Mouse (Mus musculus): ENCODE measurements at regions not wholly inside any gene's neighbourhood (a gene's known extent, or its start where the extent isn't known, plus 50 kb on each side); places are given as distances from the start of the nearest gene placed in this dataset.

- no peak overlapping the region for H3K4me2 ChIP-seq
- H3K4me1 ChIP-seq = peaks cover 9% of the 10 kb centered on the region
- no peak overlapping the region for H3K9ac ChIP-seq
- H3K9me3 ChIP-seq = no peaks in the 10 kb centered on the region
- H3K27ac ChIP-seq = no peak overlapping the region
- no peaks in the 10 kb centered on the region for H3K36me3 ChIP-seq (replicated peaks)
- H3K4me3 ChIP-seq = no peak overlapping the region
- no peaks in the 10 kb centered on the region for H3K27me3 ChIP-seq (replicated peaks)
- WGBS = 95% methylated on average over 7 of the region's 7 CpGs
- ATAC-seq (replicated peaks) = no peak
These were observed 106.6 kb downstream of the Gm11146 start for GRCm38 (mm10) chr16:77495310-77495709.

- Histone ChIP-seq H3K27ac (no peak overlapping the region), H3K9me3 (no peaks in the 10 kb centered on the region), H3K4me2 (no peak overlapping the region), H3K9ac (no peak overlapping the region), H3K4me1 (no peaks in the 10 kb centered on the region), H3K27me3 (replicated peaks) (no peaks in the 10 kb centered on the region), H3K4me3 (no peak overlapping the region), H3K36me3 (replicated peaks) (no peaks in the 10 kb centered on the region)
- no peak for ATAC-seq (replicated peaks)
- WGBS = 76% methylated on average over 7 of the region's 7 CpGs
These were observed 107.9 kb downstream of the Gm11146 start for GRCm38 (mm10) chr16:77494042-77494441.

- Histone ChIP-seq H3K4me3 (no peak overlapping the region), H3K27me3 (replicated peaks) (no peaks in the 10 kb centered on the region), H3K9me3 (no peaks in the 10 kb centered on the region), H3K27ac (no peak overlapping the region), H3K4me2 (no peak overlapping the region), H3K36me3 (replicated peaks) (no peaks in the 10 kb centered on the region), H3K4me1 (no peaks in the 10 kb centered on the region), H3K9ac (no peak overlapping the region)
- WGBS = 92% methylated on average over 1 of the region's 1 CpGs
- no peak for ATAC-seq (replicated peaks)
These were observed 113.7 kb downstream of the Gm11146 start for GRCm38 (mm10) chr16:77488155-77488554.

GRCm38 (mm10) chr16:77479812-77480211 lies 122.1 kb downstream of the Gm11146 start:
- Histone ChIP-seq H3K4me1 (no peaks in the 10 kb centered on the region), H3K9me3 (no peaks in the 10 kb centered on the region), H3K27ac (no peak overlapping the region), H3K4me2 (no peak overlapping the region), H3K36me3 (replicated peaks) (no peaks in the 10 kb centered on the region), H3K27me3 (replicated peaks) (no peaks in the 10 kb centered on the region), H3K4me3 (no peak overlapping the region), H3K9ac (no peak overlapping the region)
- ATAC-seq (replicated peaks) = no peak
- WGBS = 34% methylated on average over 7 of the region's 7 CpGs

- Histone ChIP-seq H3K27ac (no peak overlapping the region), H3K4me3 (no peak overlapping the region), H3K9ac (no peak overlapping the region), H3K4me2 (no peak overlapping the region), H3K36me3 (replicated peaks) (no peaks in the 10 kb centered on the region), H3K27me3 (replicated peaks) (no peaks in the 10 kb centered on the region), H3K4me1 (no peaks in the 10 kb centered on the region), H3K9me3 (no peaks in the 10 kb centered on the region)
- ATAC-seq (replicated peaks) = no peak
- WGBS = 97% methylated on average over 3 of the region's 3 CpGs
These were observed 130.0 kb downstream of the Gm11146 start for GRCm38 (mm10) chr16:77471868-77472267.

- no peak for ATAC-seq (replicated peaks)
- no peaks in the 10 kb centered on the region for H3K4me1 ChIP-seq
- 90% methylated on average over 4 of the region's 4 CpGs for WGBS
These were observed 132.0 kb downstream of the Gm11146 start for GRCm38 (mm10) chr16:77469903-77470302.

GRCm38 (mm10) chr16:77469328-77469875 lies 132.5 kb downstream of the Gm11146 start:
- no peak for ATAC-seq (replicated peaks)
- Histone ChIP-seq H3K9ac (no peak overlapping the region), H3K27ac (no peak overlapping the region), H3K4me1 (no peaks in the 10 kb centered on the region), H3K4me2 (no peak overlapping the region), H3K9me3 (no peaks in the 10 kb centered on the region), H3K36me3 (replicated peaks) (no peaks in the 10 kb centered on the region), H3K27me3 (replicated peaks) (no peaks in the 10 kb centered on the region), H3K4me3 (no peak overlapping the region)
- 78% methylated on average over 6 of the region's 6 CpGs for WGBS

More at GRCm38 (mm10) chr16:77469903-77470302, 132.0 kb downstream of the Gm11146 start:
- no peaks in the 10 kb centered on the region for H3K27me3 ChIP-seq (replicated peaks)
- H3K36me3 ChIP-seq (replicated peaks) = no peaks in the 10 kb centered on the region
- H3K9me3 ChIP-seq = no peaks in the 10 kb centered on the region
- H3K4me2 ChIP-seq = no peak overlapping the region
- no peak overlapping the region for H3K27ac ChIP-seq
- no peak overlapping the region for H3K4me3 ChIP-seq
- no peak overlapping the region for H3K9ac ChIP-seq

GRCm38 (mm10) chr16:77467216-77467615 lies 134.7 kb downstream of the Gm11146 start:
- no peak for ATAC-seq (replicated peaks)
- no peaks in the 10 kb centered on the region for H3K27me3 ChIP-seq (replicated peaks)
- no peak overlapping the region for H3K9ac ChIP-seq
- H3K4me1 ChIP-seq = no peaks in the 10 kb centered on the region
- no peaks in the 10 kb centered on the region for H3K36me3 ChIP-seq (replicated peaks)
- no peak overlapping the region for H3K27ac ChIP-seq
- no peaks in the 10 kb centered on the region for H3K9me3 ChIP-seq
- H3K4me3 ChIP-seq = no peak overlapping the region
- 93% methylated on average over 12 of the region's 12 CpGs for WGBS
- no peak overlapping the region for H3K4me2 ChIP-seq

- Histone ChIP-seq H3K4me2 (no peak overlapping the region), H3K4me3 (no peak overlapping the region), H3K9me3 (no peaks in the 10 kb centered on the region), H3K36me3 (replicated peaks) (no peaks in the 10 kb centered on the region), H3K27me3 (replicated peaks) (no peaks in the 10 kb centered on the region), H3K4me1 (no peaks in the 10 kb centered on the region), H3K27ac (no peak overlapping the region), H3K9ac (no peak overlapping the region)
- 0 out of 2 replicates have a peak, but pooled peaks have one; percentile 4 for ATAC-seq (replicated peaks)
- WGBS = 44% methylated on average over 6 of the region's 6 CpGs
These were observed 137.3 kb downstream of the Gm11146 start for GRCm38 (mm10) chr16:77464623-77465022.

GRCm38 (mm10) chr16:77461922-77462321 lies 140.0 kb downstream of the Gm11146 start:
- no peak for ATAC-seq (replicated peaks)
- 65% methylated on average over 3 of the region's 3 CpGs for WGBS
- no peak overlapping the region for H3K27ac ChIP-seq

GRCm38 (mm10) chr16:77461459-77461858 lies 140.4 kb downstream of the Gm11146 start:
- no peaks in the 10 kb centered on the region for H3K36me3 ChIP-seq (replicated peaks)
- H3K9me3 ChIP-seq = no peaks in the 10 kb centered on the region
- ATAC-seq (replicated peaks) = no peak
- H3K4me1 ChIP-seq = no peaks in the 10 kb centered on the region
- H3K9ac ChIP-seq = no peak overlapping the region
- H3K27ac ChIP-seq = no peak overlapping the region
- H3K4me3 ChIP-seq = no peak overlapping the region
- 38% methylated on average over 1 of the region's 1 CpGs for WGBS
- H3K4me2 ChIP-seq = no peak overlapping the region
- no peaks in the 10 kb centered on the region for H3K27me3 ChIP-seq (replicated peaks)

More at GRCm38 (mm10) chr16:77461922-77462321, 140.0 kb downstream of the Gm11146 start:
- Histone ChIP-seq H3K4me3 (no peak overlapping the region), H3K4me2 (no peak overlapping the region), H3K9me3 (no peaks in the 10 kb centered on the region), H3K9ac (no peak overlapping the region), H3K36me3 (replicated peaks) (no peaks in the 10 kb centered on the region), H3K4me1 (no peaks in the 10 kb centered on the region), H3K27me3 (replicated peaks) (no peaks in the 10 kb centered on the region)

GRCm38 (mm10) chr16:77459651-77460050 lies 142.2 kb downstream of the Gm11146 start:
- Histone ChIP-seq H3K4me3 (no peak overlapping the region), H3K4me1 (no peaks in the 10 kb centered on the region), H3K9me3 (no peaks in the 10 kb centered on the region), H3K9ac (no peak overlapping the region), H3K27ac (no peak overlapping the region), H3K4me2 (no peak overlapping the region), H3K27me3 (replicated peaks) (no peaks in the 10 kb centered on the region), H3K36me3 (replicated peaks) (no peaks in the 10 kb centered on the region)
- 59% methylated on average over 2 of the region's 2 CpGs for WGBS
- ATAC-seq (replicated peaks) = no peak

GRCm38 (mm10) chr16:77444647-77445046 lies 157.2 kb downstream of the Gm11146 start:
- peaks cover 17% of the 10 kb centered on the region for H3K4me1 ChIP-seq
- WGBS = 91% methylated on average over 6 of the region's 6 CpGs
- no peaks in the 10 kb centered on the region for H3K36me3 ChIP-seq (replicated peaks)
- no peaks in the 10 kb centered on the region for H3K9me3 ChIP-seq
- no peak overlapping the region for H3K27ac ChIP-seq
- H3K4me2 ChIP-seq = no peak overlapping the region
- no peak overlapping the region for H3K4me3 ChIP-seq
- no peaks in the 10 kb centered on the region for H3K27me3 ChIP-seq (replicated peaks)
- ATAC-seq (replicated peaks) = no peak
- H3K9ac ChIP-seq = no peak overlapping the region
